Mouse (Mus musculus) liver, embryonic 11.5 days (tissue): ENCODE data around the gene Slc25a30. TPM values are rescaled to one million over a fixed set of nuclear protein-coding genes. Genes with fewer than 3 reads are reported as not detected.
"Not testable (repeated sequence)": the region's sequence is repeated elsewhere in the genome, so short reads cannot be mapped to it uniquely, and the experiment has no call there.

Experiments
- ATAC-seq: fragments of 200-750 bp; cut with Nextera tagmentation; replicated peaks from 2 replicates; pipeline ENCODE4 v1.8.0; 2017; ENCODE audit warnings: moderate number of reproducible peaks, mild to moderate bottlenecking, moderate TSS enrichment, moderate library complexity; ENCODE audit not compliant: low FRiP score
- DNase-seq: peaks from one replicate; pipeline ENCODE4 v3.0.0-alpha.2; 2017; ENCODE audit warnings: low spot score
- H3K27ac ChIP-seq: fragments of 300-500 bp; sonication (generic); 2 replicates; pipeline ENCODE4 v1.5.1; 2014; ENCODE audit warnings: mild to moderate bottlenecking, low read depth, low read length, control low read depth
- H3K27me3 ChIP-seq: fragments of 300-500 bp; sonication (generic); replicated peaks from 2 replicates; pipeline ENCODE4 v1.6.1; 2014; ENCODE audit warnings: low read length, mixed read lengths; ENCODE audit not compliant: control insufficient read depth, insufficient read depth
- H3K36me3 ChIP-seq: fragments of 300-500 bp; sonication (generic); 2 replicates; pipeline ENCODE4 v1.6.1; 2014; ENCODE audit warnings: mild to moderate bottlenecking, low read length, moderate library complexity, mixed read lengths; ENCODE audit not compliant: control insufficient read depth, insufficient read depth
- H3K4me1 ChIP-seq: fragments of 300-500 bp; sonication (generic); replicated peaks from 2 replicates; pipeline ENCODE4 v1.6.1; 2014; ENCODE audit warnings: low read length, mixed read lengths; ENCODE audit not compliant: control insufficient read depth, insufficient read depth
- H3K4me2 ChIP-seq: fragments of 300-500 bp; sonication (generic); 2 replicates; pipeline ENCODE4 v1.6.1; 2014; ENCODE audit warnings: mild to moderate bottlenecking, control low read depth, moderate library complexity
- H3K4me3 ChIP-seq: fragments of 300-500 bp; sonication (generic); 2 replicates; pipeline ENCODE4 v1.5.1; 2014; ENCODE audit warnings: low read depth, low read length, control low read depth
- H3K9ac ChIP-seq: fragments of 300-500 bp; sonication (generic); 2 replicates; pipeline ENCODE4 v1.6.1; 2014; ENCODE audit warnings: low read depth, low read length, control low read depth
- H3K9me3 ChIP-seq: fragments of 300-500 bp; sonication (generic); 2 replicates; pipeline ENCODE4 v1.6.1; 2016; ENCODE audit warnings: low read length, inconsistent platforms, mixed read lengths; ENCODE audit not compliant: control insufficient read depth
- WGBS: fragments of 180-500 bp; shearing (Covaris S2); extraction: QIAGEN DNeasy Blood & Tissue Kit; methylation state at CpG from one replicate; pipeline ENCODE4 v1.1.7; 2014; 5-methylcytosine and 5-hydroxymethylcytosine counted together
- polyA plus RNA-seq: library from polyadenylated mRNA; unstranded; fragments of >200 nt; fragmentation: Nextera tagmentation; extraction: Ambion mirVana; gene quantifications from 2 replicates; pipeline ENCODE4 v1.2.1, GENCODE M21; 2014

Slc25a30 gene
- polyA plus RNA-seq, result 6.4 and 7.3 TPM in 2 replicates

- WGBS, result 5% methylated on average over 51 of the region's 51 CpGs
- ATAC-seq (peak; percentile 98), DNase-seq (peak; percentile 91)
These were observed at the start of gene Slc25a30 for GRCm38 (mm10) chr14:75786868-75787793. Gene Slc25a30, minus strand, starts transcription at chr14:75787037.

GRCm38 (mm10) chr14:75836579-75836978 lies 49.7 kb upstream of the Slc25a30 start:
- WGBS, result 88% methylated on average over 3 of the region's 3 CpGs
- DNase-seq, result no peak
- Histone ChIP-seq H3K27ac (peak overlapping the region; percentile 82), H3K4me2 (peak overlapping the region; percentile 63), H3K9ac (no peak overlapping the region), H3K27me3 (no peaks in the 10 kb centered on the region), H3K4me1 (peaks cover 26% of the 10 kb centered on the region), H3K4me3 (no peak overlapping the region), H3K9me3 (no peaks in the 10 kb centered on the region), H3K36me3 (no peaks in the 10 kb centered on the region)
- ATAC-seq, result no peak

More at GRCm38 (mm10) chr14:75786868-75787793, at the start of gene Slc25a30:
- Histone ChIP-seq H3K27me3 (peaks cover 4% of the 10 kb centered on the region; the same call in 1 of the 2 replicates), H3K36me3 (no peaks in the 10 kb centered on the region), H3K4me3 (peak within 1 kb of the TSS; percentile 77), H3K9me3 (no peaks in the 10 kb centered on the region), H3K4me2 (peak within 1 kb of the TSS; percentile 89), H3K27ac (peak within 1 kb of the TSS; percentile 75; the same call in 1 of the 2 replicates), H3K9ac (peak within 1 kb of the TSS; percentile 77), H3K4me1 (peaks cover 8% of the 10 kb centered on the region)

- under 1% methylated on average over 16 of the region's 16 CpGs for WGBS
- Histone ChIP-seq H3K4me2 (peak overlapping the region; percentile 100), H3K27ac (peak overlapping the region; percentile 97), H3K9ac (peak overlapping the region; percentile 93), H3K36me3 (no peaks in the 10 kb centered on the region), H3K4me1 (peaks cover 26% of the 10 kb centered on the region), H3K9me3 (no peaks in the 10 kb centered on the region), H3K27me3 (no peaks in the 10 kb centered on the region), H3K4me3 (peak overlapping the region; percentile 66)
- DNase-seq (peak; percentile 79), ATAC-seq (peak; percentile 60)
These were observed 48.0 kb upstream of the Slc25a30 start for GRCm38 (mm10) chr14:75834739-75835381.

GRCm38 (mm10) chr14:75834251-75834738 lies 47.5 kb upstream of the Slc25a30 start:
- peak overlapping the region; percentile 66 for H3K4me3 ChIP-seq
- H3K9me3 ChIP-seq, result no peaks in the 10 kb centered on the region
- WGBS, result under 1% methylated on average over 10 of the region's 10 CpGs
- H3K9ac ChIP-seq, result peak overlapping the region; percentile 93
- peak overlapping the region; percentile 97 for H3K27ac ChIP-seq
- H3K36me3 ChIP-seq, result no peaks in the 10 kb centered on the region
- H3K4me1 ChIP-seq, result peaks cover 29% of the 10 kb centered on the region
- DNase-seq (peak; percentile 79), ATAC-seq (peak; percentile 81)
- H3K27me3 ChIP-seq, result no peaks in the 10 kb centered on the region
- H3K4me2 ChIP-seq, result peak overlapping the region; percentile 100

- Histone ChIP-seq H3K4me2 (peak overlapping the region; percentile 100), H3K4me3 (peak overlapping the region; percentile 66), H3K27ac (peak overlapping the region; percentile 97), H3K36me3 (no peaks in the 10 kb centered on the region), H3K27me3 (0 out of 2 replicates have a peak, but pooled peaks cover 5% of the 10 kb centered on the region), H3K4me1 (peaks cover 34% of the 10 kb centered on the region), H3K9me3 (no peaks in the 10 kb centered on the region), H3K9ac (peak overlapping the region; percentile 93)
- peak; percentile 24 for ATAC-seq
- no peak for DNase-seq
- WGBS, result 3% methylated on average over 12 of the region's 12 CpGs
These were observed 46.9 kb upstream of the Slc25a30 start for GRCm38 (mm10) chr14:75833546-75834250.

- Histone ChIP-seq H3K9ac (peak overlapping the region; percentile 93), H3K4me1 (peaks cover 38% of the 10 kb centered on the region), H3K36me3 (no peaks in the 10 kb centered on the region), H3K9me3 (no peaks in the 10 kb centered on the region), H3K4me3 (peak overlapping the region; percentile 66; the same call in 1 of the 2 replicates), H3K4me2 (peak overlapping the region; percentile 100), H3K27ac (peak overlapping the region; percentile 97), H3K27me3 (peaks cover 10% of the 10 kb centered on the region; the same call in 1 of the 2 replicates)
- DNase-seq (no peak), ATAC-seq (no peak)
- WGBS, result 43% methylated on average over 4 of the region's 4 CpGs
These were observed 46.1 kb upstream of the Slc25a30 start for GRCm38 (mm10) chr14:75832982-75833381.

GRCm38 (mm10) chr14:75832031-75832430 lies 45.2 kb upstream of the Slc25a30 start:
- no peaks in the 10 kb centered on the region for H3K9me3 ChIP-seq
- H3K27ac ChIP-seq, result no peak overlapping the region
- H3K27me3 ChIP-seq, result peaks cover 10% of the 10 kb centered on the region; the same call in 1 of the 2 replicates
- no peak for ATAC-seq
- H3K4me2 ChIP-seq, result no peak overlapping the region
- DNase-seq, result no peak
- H3K9ac ChIP-seq, result no peak overlapping the region
- H3K4me3 ChIP-seq, result no peak overlapping the region
- H3K36me3 ChIP-seq, result no peaks in the 10 kb centered on the region
- 76% methylated on average over 2 of the region's 2 CpGs for WGBS
- peaks cover 30% of the 10 kb centered on the region for H3K4me1 ChIP-seq

- 57% methylated on average over 14 of the region's 14 CpGs for WGBS
- not testable (repeated sequence) for H3K9ac ChIP-seq, H3K27ac ChIP-seq, DNase-seq, H3K4me2 ChIP-seq, H3K9me3 ChIP-seq, H3K36me3 ChIP-seq, H3K4me3 ChIP-seq, H3K27me3 ChIP-seq, ATAC-seq
- H3K4me1 ChIP-seq, result peaks cover 20% of the 10 kb centered on the region
These were observed 43.0 kb upstream of the Slc25a30 start for GRCm38 (mm10) chr14:75829817-75830216.
